Mouse (Mus musculus) E14TG2a.4 (cell line): Measurements from ENCODE around the gene Gpc5.
A peak's percentile ranks its signal among the peaks of the same experiment; 100 is the strongest.

ENCODE experiments used
- H3K27me3 ChIP-seq: 2 replicates; pipeline ENCODE4 v1.6.1; 2014; ENCODE audit warnings: low read length, control low read depth; ENCODE audit not compliant: insufficient read depth
- H3K36me3 ChIP-seq: 2 replicates; pipeline ENCODE4 v1.6.1; 2014; ENCODE audit warnings: low read length, control low read depth; ENCODE audit not compliant: insufficient read depth
- H3K4me1 ChIP-seq: replicated peaks from 2 replicates; pipeline ENCODE4 v1.6.1; 2014; ENCODE audit warnings: low read depth, low read length, control low read depth
- H3K4me3 ChIP-seq: replicated peaks from 2 replicates; pipeline ENCODE4 v1.5.1; 2014; ENCODE audit warnings: mild to moderate bottlenecking, low read length
- H3K9me3 ChIP-seq: 2 replicates; pipeline ENCODE4 v1.6.1; 2014; ENCODE audit warnings: low read length, control low read depth
- CTCF ChIP-seq: conservative IDR thresholded peaks from 2 replicates; pipeline ENCODE4 v1.5.1; 2014; ENCODE audit warnings: low read length
- NANOG ChIP-seq: IDR thresholded peaks from 2 replicates; pipeline ENCODE4 v1.6.1; 2014; ENCODE audit warnings: borderline replicate concordance, low read length, mixed read lengths
- POU5F1 ChIP-seq: IDR thresholded peaks from 2 replicates; pipeline ENCODE4 v1.6.1; 2014; ENCODE audit warnings: low read length, borderline replicate concordance

The Gpc5 gene

DNA sequence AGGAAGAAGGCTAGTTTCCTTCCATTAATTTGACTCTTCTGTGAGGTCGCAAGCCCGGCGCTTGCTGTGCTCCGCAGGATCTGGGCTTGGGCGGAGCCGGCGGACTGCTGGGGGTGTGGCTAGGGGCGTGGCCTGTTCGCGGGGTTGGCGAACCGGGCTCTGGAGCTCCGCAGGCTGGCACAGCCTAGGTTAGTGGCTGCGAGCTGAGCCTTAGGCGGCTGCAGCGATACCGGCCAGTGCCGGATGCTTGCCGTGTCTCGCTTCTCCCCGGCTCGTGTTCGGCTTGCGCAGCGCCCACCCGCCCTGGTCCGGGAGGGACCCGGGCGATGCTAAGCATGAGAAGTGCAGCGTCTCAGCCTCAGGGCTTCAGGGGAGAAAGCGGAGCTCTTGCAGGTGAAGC lies at the start of gene Gpc5:
Gpc5 (plus strand) TSS at position 135 of the 400 bp plus-strand sequence.
- H3K4me1 ChIP-seq, result peaks cover 9% of the 10 kb centered on the region
- no peaks in the 10 kb centered on the region for H3K9me3 ChIP-seq
- peaks cover 61% of the 10 kb centered on the region for H3K27me3 ChIP-seq
- peak within 1 kb of the TSS; percentile 90 for H3K4me3 ChIP-seq
- TF ChIP-seq CTCF (no peak), NANOG (no peak), POU5F1 (no peak)
- no peaks in the 10 kb centered on the region for H3K36me3 ChIP-seq

DNA sequence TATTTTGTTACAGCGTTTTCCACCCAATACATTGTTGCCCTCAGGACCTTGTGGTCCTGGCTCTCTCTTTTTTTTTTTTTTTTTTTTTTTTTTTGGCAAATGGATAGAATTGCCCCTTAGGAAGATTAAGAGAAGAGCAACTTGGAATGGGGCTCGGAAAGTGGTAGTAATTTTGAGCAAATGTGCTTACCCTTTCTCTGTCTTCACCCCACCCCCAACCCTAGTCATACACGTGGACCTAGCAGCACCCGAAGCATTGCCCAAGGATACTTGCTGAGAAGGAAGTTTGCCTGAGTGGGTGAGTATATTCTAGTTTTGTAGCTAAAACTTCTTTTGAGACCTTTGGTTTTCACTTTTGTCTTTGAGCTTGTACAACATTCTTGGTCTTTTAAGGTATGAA lies 49.4 kb upstream of the Gpc5 start:
- Histone ChIP-seq H3K4me3 (peak overlapping the region; percentile 84), H3K9me3 (no peaks in the 10 kb centered on the region), H3K4me1 (peaks cover 39% of the 10 kb centered on the region), H3K27me3 (peaks cover 4% of the 10 kb centered on the region), H3K36me3 (peaks cover 53% of the 10 kb centered on the region)
- TF ChIP-seq NANOG, result no peak
- TF ChIP-seq POU5F1, result no peak
- TF ChIP-seq CTCF, result no peak

DNA sequence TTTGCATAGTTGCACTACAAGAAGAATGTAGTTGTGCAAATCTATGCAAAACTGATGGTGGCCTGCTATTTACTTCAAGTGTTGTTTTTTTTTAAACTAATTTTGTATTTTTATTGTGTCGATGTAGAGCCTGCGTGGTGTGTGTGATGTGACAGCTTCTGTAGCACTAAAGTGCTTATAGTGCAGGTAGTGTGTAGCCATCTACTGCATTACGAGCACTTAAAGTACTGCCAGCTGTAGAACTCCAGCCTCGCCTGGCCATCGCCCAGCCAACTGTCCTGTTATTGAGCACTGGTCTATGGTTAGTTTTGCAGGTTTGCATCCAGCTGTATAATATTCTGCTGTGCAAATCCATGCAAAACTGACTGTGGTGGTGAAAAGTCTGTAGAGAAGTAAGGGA lies 48.0 kb upstream of the Gpc5 start:
- TF ChIP-seq CTCF (no peak), NANOG (no peak), POU5F1 (no peak)
- Histone ChIP-seq H3K27me3 (no peaks in the 10 kb centered on the region), H3K9me3 (no peaks in the 10 kb centered on the region), H3K36me3 (peaks cover 58% of the 10 kb centered on the region), H3K4me1 (peaks cover 39% of the 10 kb centered on the region), H3K4me3 (peak overlapping the region; percentile 84)

DNA sequence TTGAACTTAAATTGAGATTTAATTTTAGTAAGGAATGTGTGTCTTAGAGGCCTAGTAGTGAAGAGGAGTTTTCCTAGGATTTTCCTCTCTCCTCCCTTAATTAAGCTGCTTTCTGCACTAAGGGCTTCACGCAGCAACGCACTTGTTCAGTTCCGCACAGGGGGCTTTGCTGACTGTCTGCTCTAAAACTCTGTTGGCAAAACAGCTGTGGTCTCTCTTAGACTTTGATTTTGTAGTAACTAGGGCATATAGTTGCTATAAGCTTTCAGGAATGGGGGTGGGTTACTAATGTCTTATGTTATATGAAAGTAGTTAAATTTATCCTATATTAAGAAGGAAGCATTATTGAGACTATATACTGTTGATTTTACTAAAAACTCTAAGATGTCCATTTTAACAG lies 46.3 kb upstream of the Gpc5 start:
- Histone ChIP-seq H3K27me3 (no peaks in the 10 kb centered on the region), H3K4me1 (peaks cover 39% of the 10 kb centered on the region), H3K4me3 (0 out of 2 replicates have a peak overlapping the region, but pooled peaks have one; percentile 5), H3K9me3 (no peaks in the 10 kb centered on the region), H3K36me3 (peaks cover 58% of the 10 kb centered on the region)
- TF ChIP-seq NANOG, result no peak
- no peak for TF ChIP-seq POU5F1
- TF ChIP-seq CTCF, result no peak

- Histone ChIP-seq H3K27me3 (no peaks in the 10 kb centered on the region), H3K4me3 (no peak overlapping the region), H3K36me3 (peaks cover 58% of the 10 kb centered on the region), H3K9me3 (no peaks in the 10 kb centered on the region), H3K4me1 (peaks cover 39% of the 10 kb centered on the region)
- TF ChIP-seq POU5F1 (no peak), NANOG (no peak), CTCF (no peak)
Observed at GRCm38 (mm10) chr14:115047316-115047715, 44.7 kb upstream of the Gpc5 start.

DNA sequence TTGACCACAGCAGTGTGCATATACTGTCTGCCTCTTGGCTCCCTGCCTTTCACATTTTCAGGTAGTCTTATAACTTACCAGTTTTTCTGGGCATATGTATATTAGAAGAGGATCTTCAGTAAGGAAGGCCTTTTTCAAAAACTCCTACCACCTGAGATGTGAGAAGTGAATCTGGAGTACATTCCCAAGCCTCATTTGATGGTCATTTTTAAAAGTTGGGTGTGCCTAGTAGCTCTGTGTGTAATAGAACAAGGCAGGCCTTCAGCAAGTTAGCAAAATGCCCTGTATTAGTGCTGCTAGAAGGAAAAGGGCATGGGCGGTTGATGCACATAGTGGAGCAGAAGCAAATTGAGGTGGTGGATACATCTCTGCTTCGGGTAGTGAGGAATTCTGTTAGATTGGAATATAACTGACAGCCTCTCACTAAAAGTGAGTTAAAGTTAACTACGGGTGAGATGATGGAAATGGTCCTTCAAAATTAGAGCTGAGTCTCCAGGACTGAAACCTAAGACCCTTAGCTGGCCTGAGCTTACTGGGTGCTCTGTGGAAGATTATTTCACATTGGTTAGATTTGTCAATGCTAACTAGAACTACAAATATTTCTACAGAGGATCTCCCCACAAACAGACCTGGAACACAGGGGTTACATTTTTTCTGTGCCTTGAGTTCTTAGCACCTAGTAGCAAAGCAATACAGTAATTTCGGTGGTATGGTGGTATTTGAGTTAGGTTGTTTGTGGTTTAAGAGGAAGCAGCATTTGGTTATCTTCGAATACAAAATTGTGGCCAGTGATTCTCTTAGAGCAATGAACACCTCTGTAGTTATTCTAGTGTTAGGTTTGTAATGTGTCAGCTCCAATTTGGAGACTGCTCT lies 43.8 kb upstream of the Gpc5 start:
- Histone ChIP-seq H3K27me3 (no peaks in the 10 kb centered on the region), H3K9me3 (no peaks in the 10 kb centered on the region), H3K36me3 (peaks cover 50% of the 10 kb centered on the region), H3K4me1 (peaks cover 36% of the 10 kb centered on the region), H3K4me3 (no peak overlapping the region)
- no peak for TF ChIP-seq POU5F1
- TF ChIP-seq CTCF, result no peak
- TF ChIP-seq NANOG, result no peak

- H3K36me3 ChIP-seq, result peaks cover 42% of the 10 kb centered on the region
- no peak for TF ChIP-seq NANOG
- TF ChIP-seq POU5F1, result no peak
- TF ChIP-seq CTCF, result no peak
- H3K9me3 ChIP-seq, result no peaks in the 10 kb centered on the region
- no peak overlapping the region for H3K4me3 ChIP-seq
- H3K27me3 ChIP-seq, result no peaks in the 10 kb centered on the region
- peaks cover 28% of the 10 kb centered on the region for H3K4me1 ChIP-seq
Observed at GRCm38 (mm10) chr14:115048863-115049566, 43.0 kb upstream of the Gpc5 start.

GRCm38 (mm10) chr14:115049831-115050230 lies 42.2 kb upstream of the Gpc5 start:
- H3K9me3 ChIP-seq, result no peaks in the 10 kb centered on the region
- peaks cover 19% of the 10 kb centered on the region for H3K4me1 ChIP-seq
- H3K27me3 ChIP-seq, result no peaks in the 10 kb centered on the region
- no peak overlapping the region for H3K4me3 ChIP-seq
- H3K36me3 ChIP-seq, result peaks cover 34% of the 10 kb centered on the region
- TF ChIP-seq POU5F1, result no peak
